Mouse (Mus musculus): ENCODE data around the gene Hpn.

The Hpn gene

GRCm38 (mm10) chr7:31110861-31111385 lies 4.2 kb downstream of the Hpn start:
- no peak for DNase-seq (ENCODE audit: low spot score)

GRCm38 (mm10) chr7:31109796-31110195 lies 5.3 kb downstream of the Hpn start:
- DNase-seq (ENCODE audit: low spot score) = no peak

- DNase-seq (ENCODE audit: low spot score) = no peak
These were observed 6.0 kb downstream of the Hpn start for GRCm38 (mm10) chr7:31109091-31109490.

- DNase-seq (ENCODE audit: low spot score) = no peak
These were observed 7.3 kb downstream of the Hpn start for GRCm38 (mm10) chr7:31107781-31108180.

- no peak for DNase-seq (ENCODE audit: low spot score)
These were observed 8.9 kb downstream of the Hpn start for GRCm38 (mm10) chr7:31106166-31106565.

GRCm38 (mm10) chr7:31105061-31105768 lies 9.9 kb downstream of the Hpn start:
- peak; percentile 53 for DNase-seq (ENCODE audit: low spot score)

GRCm38 (mm10) chr7:31100786-31101185 lies 14.3 kb downstream of the Hpn start:
- DNase-seq (ENCODE audit: low spot score) = no peak

- DNase-seq (ENCODE audit: low spot score) = no peak
These were observed 15.5 kb downstream of the Hpn start for GRCm38 (mm10) chr7:31099612-31099982.

GRCm38 (mm10) chr7:31098697-31099611 lies 16.1 kb downstream of the Hpn start:
- DNase-seq (ENCODE audit: low spot score) = no peak

GRCm38 (mm10) chr7:31097583-31098248 lies 17.4 kb downstream of the Hpn start:
- DNase-seq (ENCODE audit: low spot score) = peak; percentile 97

- DNase-seq (ENCODE audit: low spot score) = no peak
These were observed 18.1 kb downstream of the Hpn start for GRCm38 (mm10) chr7:31096892-31097564.

GRCm38 (mm10) chr7:31094774-31095501 lies 20.2 kb downstream of the Hpn start:
- no peak for DNase-seq (ENCODE audit: low spot score)

GRCm38 (mm10) chr7:31089721-31090120 lies 25.4 kb downstream of the Hpn start:
- DNase-seq (ENCODE audit: low spot score) = no peak

- DNase-seq (ENCODE audit: low spot score) = no peak
These were observed 26.9 kb downstream of the Hpn start for GRCm38 (mm10) chr7:31088206-31088605.

GRCm38 (mm10) chr7:31087262-31087661 lies 27.8 kb downstream of the Hpn start:
- DNase-seq (ENCODE audit: low spot score) = no peak

GRCm38 (mm10) chr7:31086175-31086755 lies 28.8 kb downstream of the Hpn start:
- no peak for DNase-seq (ENCODE audit: low spot score)

- DNase-seq (ENCODE audit: low spot score) = peak; percentile 34
These were observed 29.9 kb downstream of the Hpn start for GRCm38 (mm10) chr7:31085171-31085570.

- no peak for DNase-seq (ENCODE audit: low spot score)
These were observed 30.9 kb downstream of the Hpn start for GRCm38 (mm10) chr7:31084140-31084539.

- DNase-seq (ENCODE audit: low spot score) = peak; percentile 36
These were observed 32.1 kb downstream of the Hpn start for GRCm38 (mm10) chr7:31082831-31083588.

GRCm38 (mm10) chr7:31082106-31082505 lies 33.0 kb downstream of the Hpn start:
- no peak for DNase-seq (ENCODE audit: low spot score)
